Mouse (Mus musculus): ENCODE results near the gene Uvrag.
"Not testable (repeated sequence)": the region's sequence is repeated elsewhere in the genome, so short reads cannot be mapped to it uniquely, and the experiment has no call there.

The Uvrag gene

GRCm38 (mm10) chr7:99095191-99095590 lies 45.8 kb downstream of the Uvrag start:
- peak; percentile 44 for DNase-seq

GRCm38 (mm10) chr7:99094336-99094735 lies 46.6 kb downstream of the Uvrag start:
- no peak for DNase-seq

DNA sequence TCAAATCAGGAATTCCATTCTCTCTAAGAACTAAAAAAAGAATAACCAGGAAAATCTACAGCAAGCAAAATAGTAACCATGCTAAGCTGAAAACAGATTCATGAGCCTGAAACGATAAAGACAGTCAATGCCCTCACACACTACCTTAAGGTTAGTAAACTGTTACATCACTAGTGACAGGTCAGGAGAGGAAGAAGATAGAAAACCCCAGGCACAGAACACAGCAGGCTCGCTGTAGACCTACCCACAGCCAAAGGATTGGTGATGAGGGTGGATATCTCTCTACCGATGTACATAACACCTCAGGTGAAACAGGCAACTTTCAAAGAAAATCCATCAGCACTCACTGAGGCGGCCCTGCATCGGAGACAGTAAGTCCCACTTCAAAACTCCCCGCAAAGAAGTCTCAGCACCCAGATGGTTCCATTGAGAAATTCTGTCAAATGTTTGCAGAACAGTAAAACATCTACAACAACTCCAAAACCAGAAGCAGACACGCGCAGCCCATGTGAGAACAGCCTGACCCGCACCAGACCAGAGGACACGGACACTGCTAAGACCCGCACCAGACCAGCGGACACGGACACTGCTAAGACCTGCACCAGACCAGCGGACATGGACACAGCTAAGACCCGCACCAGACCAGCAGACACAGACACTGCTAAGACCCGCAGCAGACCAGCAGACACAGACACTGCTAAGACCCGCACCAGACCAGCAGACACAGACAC lies 48.9 kb downstream of the Uvrag start:
- no peak for DNase-seq

GRCm38 (mm10) chr7:99089716-99090115 lies 51.2 kb downstream of the Uvrag start:
- no peak for DNase-seq

DNA sequence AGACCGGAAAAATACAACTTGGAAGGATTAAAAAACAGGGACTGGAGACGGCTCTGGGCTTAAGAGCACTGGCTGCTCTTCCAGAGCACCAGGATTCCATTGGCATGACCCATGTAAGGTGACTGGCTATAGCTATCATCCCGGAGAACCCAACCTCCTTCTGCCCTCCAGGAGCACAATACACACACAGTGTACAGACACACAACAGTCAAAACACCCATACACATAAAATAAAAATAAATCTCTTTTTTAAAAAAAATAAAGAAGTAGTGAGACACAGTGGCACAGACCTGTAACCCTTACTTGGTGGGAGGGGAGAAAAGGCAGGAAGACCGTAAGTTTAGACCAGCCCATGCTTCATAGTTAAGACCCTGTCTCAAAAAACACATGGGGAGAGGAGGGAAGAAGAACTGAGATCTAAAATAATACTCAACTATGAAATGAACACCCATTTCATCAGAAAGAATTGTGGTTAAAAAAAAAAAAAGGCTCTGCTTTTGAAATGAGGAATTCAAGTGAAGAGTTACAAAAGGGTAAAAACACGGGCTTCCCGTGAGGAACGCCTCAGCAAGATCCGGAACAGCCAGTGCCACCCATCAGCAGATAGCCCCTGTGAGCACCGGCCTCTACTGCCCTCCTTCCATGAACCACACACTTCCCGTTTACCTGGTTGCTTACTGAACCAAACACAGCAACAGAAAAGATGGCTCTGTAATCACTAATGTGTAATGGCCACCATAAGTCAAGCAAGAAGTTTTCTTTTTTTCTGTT lies 52.2 kb downstream of the Uvrag start:
- DNase-seq: no peak

- no peak for DNase-seq
Observed at GRCm38 (mm10) chr7:99087581-99087980, 53.4 kb downstream of the Uvrag start.

- DNase-seq: no peak
Observed at GRCm38 (mm10) chr7:99086646-99087443, 54.1 kb downstream of the Uvrag start.

DNA sequence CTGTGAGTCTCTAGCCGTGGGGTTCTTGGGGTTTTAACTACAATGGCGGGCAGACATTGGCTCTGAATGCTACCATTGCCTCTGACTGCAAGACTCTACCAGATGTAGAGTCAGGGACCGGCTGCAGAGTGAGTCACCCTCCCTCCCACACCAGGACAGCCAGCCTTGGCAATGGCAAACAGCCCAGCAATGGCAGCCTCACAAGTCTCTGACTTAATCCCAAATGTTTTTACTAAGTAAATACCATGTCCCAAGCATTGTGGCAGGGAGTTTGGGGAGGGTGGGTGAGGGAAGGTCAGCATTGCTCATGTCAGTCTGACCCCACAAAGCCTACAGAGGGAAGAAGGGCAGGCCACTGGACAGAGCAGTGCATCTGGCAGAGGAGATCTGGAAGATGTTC lies 55.7 kb downstream of the Uvrag start:
- DNase-seq: peak; percentile 31

GRCm38 (mm10) chr7:99079522-99079921 lies 61.4 kb downstream of the Uvrag start:
- peak; percentile 61 for DNase-seq

DNA sequence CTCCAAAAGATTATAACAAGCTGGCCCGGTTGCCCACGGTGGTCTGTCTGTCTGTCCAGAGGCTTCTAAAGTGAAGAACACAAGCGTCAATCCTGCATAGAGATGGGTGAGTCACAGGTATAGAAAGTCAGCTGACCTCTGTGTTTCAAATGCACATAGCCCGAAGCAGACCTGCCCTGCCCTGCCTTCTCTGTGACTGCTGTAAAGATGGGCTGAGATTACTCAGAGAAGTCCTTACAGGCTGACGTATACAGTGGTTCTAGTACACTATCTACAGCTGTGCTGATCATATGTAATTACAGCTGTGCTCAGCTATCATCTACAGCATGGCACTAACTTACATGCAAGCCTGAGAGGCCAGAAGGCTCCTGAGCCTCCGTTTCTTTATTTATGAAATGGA lies 62.1 kb downstream of the Uvrag start:
- no peak for DNase-seq

GRCm38 (mm10) chr7:99077234-99077633 lies 63.7 kb downstream of the Uvrag start:
- peak; percentile 45 for DNase-seq

- DNase-seq: no peak
Observed at GRCm38 (mm10) chr7:99075101-99075500, 65.8 kb downstream of the Uvrag start.

- DNase-seq: peak; percentile 61
Observed at GRCm38 (mm10) chr7:99073734-99074372, 67.1 kb downstream of the Uvrag start.

DNA sequence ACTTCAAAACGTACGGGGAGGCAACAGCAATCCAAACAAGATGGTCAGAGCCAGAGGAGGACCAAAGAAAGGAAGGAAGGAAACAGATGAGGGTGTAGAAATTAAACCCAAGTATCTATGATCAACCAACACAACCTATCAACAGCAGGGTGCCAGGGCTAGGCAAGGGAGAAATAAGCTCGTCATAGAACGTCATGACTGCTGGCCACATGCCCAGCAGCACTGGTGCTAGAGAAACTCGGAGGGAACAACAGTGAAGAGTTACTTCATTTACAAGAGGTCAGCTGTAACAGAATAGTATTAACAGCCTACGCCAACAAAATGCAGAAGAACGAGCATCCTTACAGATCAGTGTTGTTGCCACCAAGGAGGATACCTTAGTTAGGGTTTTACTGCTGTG lies 73.2 kb downstream of the Uvrag start:
- peak; percentile 41 for DNase-seq

GRCm38 (mm10) chr7:99065920-99066319 lies 75.0 kb downstream of the Uvrag start:
- no peak for DNase-seq

DNA sequence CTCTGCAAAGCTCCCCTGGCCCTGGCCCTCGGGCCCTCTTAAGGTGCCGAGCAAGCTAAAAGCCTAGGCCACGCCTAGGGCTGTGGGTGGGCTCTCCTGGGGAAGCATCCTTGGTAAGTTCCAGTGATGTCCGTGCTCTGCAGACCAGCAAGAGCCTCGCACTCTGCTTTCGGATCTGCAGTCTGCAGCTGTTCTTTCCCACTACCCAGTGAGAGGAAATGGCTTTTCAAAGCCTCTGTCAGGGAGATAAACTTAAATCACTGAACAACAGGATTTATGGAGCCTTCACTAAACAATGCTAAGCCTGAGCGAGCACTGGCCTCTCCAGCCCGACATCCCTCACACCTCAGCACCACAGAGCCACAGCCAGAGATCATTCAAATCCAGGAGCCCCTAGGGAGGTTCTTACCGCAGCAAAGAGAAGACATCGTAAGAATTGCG lies 75.5 kb downstream of the Uvrag start:
- DNase-seq: peak; percentile 57

DNA sequence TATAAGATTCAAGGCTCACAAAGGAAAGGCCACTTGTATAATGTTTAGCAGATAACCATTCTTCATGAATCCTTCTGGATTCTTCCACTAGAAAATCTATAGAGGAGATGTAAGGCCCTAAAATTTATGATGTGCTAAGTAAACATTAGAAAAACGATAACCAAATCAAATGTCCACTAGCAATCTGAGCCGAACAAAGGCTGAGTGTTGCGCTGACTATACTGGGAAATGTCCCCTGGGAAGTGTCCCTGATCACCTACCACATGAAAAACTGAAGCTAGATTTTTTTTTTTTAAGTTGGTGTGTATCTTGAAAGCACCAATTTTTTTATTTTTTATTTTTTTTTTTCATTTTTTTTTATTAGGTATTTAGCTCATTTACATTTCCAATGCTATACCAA lies 76.1 kb downstream of the Uvrag start:
- DNase-seq: no peak

GRCm38 (mm10) chr7:99062263-99062662 lies 78.7 kb downstream of the Uvrag start:
- DNase-seq: not testable (repeated sequence)

DNA sequence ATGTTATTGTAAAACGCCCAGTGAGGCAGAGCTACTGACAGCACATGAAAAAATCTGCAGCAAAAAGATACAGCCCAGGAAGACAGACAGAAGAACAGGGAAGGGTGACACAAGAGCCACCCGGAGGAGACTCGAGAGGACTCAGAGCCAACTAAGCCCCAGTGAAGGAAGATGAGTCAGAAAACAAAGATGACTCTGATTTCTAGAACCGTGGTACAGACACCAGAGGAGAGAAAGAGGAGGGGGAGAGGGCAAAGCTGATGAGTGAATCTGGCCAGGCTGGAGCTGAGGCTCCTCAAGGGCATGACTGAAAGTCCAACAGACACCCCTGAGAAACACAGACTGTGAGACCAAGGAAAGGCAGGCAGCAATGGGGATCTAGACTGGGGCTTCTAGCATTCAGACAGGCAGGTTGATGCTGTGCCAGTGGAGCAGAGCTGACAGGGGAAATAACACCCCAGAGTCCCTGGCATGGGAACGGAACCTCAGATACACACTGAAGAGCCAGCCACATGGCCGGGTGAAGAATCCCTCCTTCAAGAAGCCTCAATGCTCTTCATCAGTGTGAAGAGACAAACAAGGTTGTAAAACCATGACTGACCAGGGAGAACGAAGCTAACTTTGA lies 79.8 kb downstream of the Uvrag start:
- no peak for DNase-seq

- DNase-seq: no peak
Observed at GRCm38 (mm10) chr7:99060476-99060875, 80.5 kb downstream of the Uvrag start.

- no peak for DNase-seq
Observed at GRCm38 (mm10) chr7:99059934-99060333, 81.0 kb downstream of the Uvrag start.

GRCm38 (mm10) chr7:99057053-99057630 lies 83.8 kb downstream of the Uvrag start:
- DNase-seq: no peak

Measured in kidney, postnatal 14 days (tissue).